Mouse (Mus musculus): ENCODE measurements around the gene Myo1e.

- no peak for TF ChIP-seq CTCF (IDR thresholded peaks at IDR 0.05)
- TF ChIP-seq EP300 (IDR thresholded peaks at IDR 0.05; ENCODE audit: insufficient read depth, low read depth, low read length), result no peak
- TF ChIP-seq POLR2A (IDR thresholded peaks at IDR 0.05; ENCODE audit: insufficient read depth, low read depth, low read length), result no peak
Measured at GRCm38 (mm10) chr9:70328193-70328841, 121.2 kb downstream of the Myo1e start.
